Mouse (Mus musculus): Measurements from ENCODE around the gene Trim13.

- TF ChIP-seq CTCF (IDR thresholded peaks at IDR 0.05; ENCODE audit: extremely low read depth, insufficient read depth, low read length) (no peak), POLR2A (IDR thresholded peaks at IDR 0.05; ENCODE audit: extremely low read depth, insufficient read depth, low read length) (no peak)
Measured at GRCm38 (mm10) chr14:61645547-61645946, 47.5 kb downstream of the Trim13 start.

All from cortical plate, adult 2 months (tissue).